Mouse (Mus musculus) left cerebral cortex, adult 9 months (tissue): Measurements from ENCODE around the gene Ppat.
"Not testable (repeated sequence)": the region's sequence is repeated elsewhere in the genome, so short reads cannot be mapped to it uniquely, and the experiment has no call there.

Source experiments
- DNase-seq, 2 experiments: peaks; one replicate each; pipeline ENCODE4 v3.0.0; 2022; ENCODE audit warnings: low spot score in 2 of 2

Gene Ppat

GRCm38 (mm10) chr5:76947758-76948157, 3.6 kb downstream of the Ppat start:
- DNase-seq, result no peak

- DNase-seq, result no peak
Observed at GRCm38 (mm10) chr5:76947142-76947541, 4.2 kb downstream of the Ppat start.

GRCm38 (mm10) chr5:76945678-76946033, 5.7 kb downstream of the Ppat start:
- no peak for DNase-seq

- DNase-seq, result no peak
Observed at GRCm38 (mm10) chr5:76944965-76945677, 6.3 kb downstream of the Ppat start.

GRCm38 (mm10) chr5:76942505-76942904, 8.9 kb downstream of the Ppat start:
- no peak for DNase-seq

GRCm38 (mm10) chr5:76941975-76942374, 9.4 kb downstream of the Ppat start:
- no peak for DNase-seq

- DNase-seq, result no peak
Observed at GRCm38 (mm10) chr5:76939717-76940116, 11.7 kb downstream of the Ppat start.

- no peak for DNase-seq
Observed at GRCm38 (mm10) chr5:76929180-76929877, 22.0 kb downstream of the Ppat start.

- peak in 1 of 2 experiments; percentile 28 for DNase-seq
Observed at GRCm38 (mm10) chr5:76928124-76928832, 23.1 kb downstream of the Ppat start.

- DNase-seq, result no peak
Observed at GRCm38 (mm10) chr5:76924296-76924695, 27.1 kb downstream of the Ppat start.

- DNase-seq, result peak in 1 of 2 experiments; percentile 55
Observed at GRCm38 (mm10) chr5:76923428-76923827, 27.9 kb downstream of the Ppat start.

- no peak for DNase-seq
Observed at GRCm38 (mm10) chr5:76922833-76923232, 28.5 kb downstream of the Ppat start.

GRCm38 (mm10) chr5:76912522-76912921, 38.9 kb downstream of the Ppat start:
- DNase-seq, result not testable (repeated sequence)

- DNase-seq, result no peak
Observed at GRCm38 (mm10) chr5:76910807-76911206, 40.6 kb downstream of the Ppat start.

GRCm38 (mm10) chr5:76906155-76906499, 45.3 kb downstream of the Ppat start:
- no peak for DNase-seq

- peak; percentile 82 to 94 for DNase-seq
Observed at GRCm38 (mm10) chr5:76905405-76906154, 45.8 kb downstream of the Ppat start, which contains the start of gene Aasdh. TSS of gene Aasdh (minus strand) at chr5:76905514.

GRCm38 (mm10) chr5:76904713-76905404, 46.5 kb downstream of the Ppat start:
- no peak for DNase-seq

- no peak for DNase-seq
Observed at GRCm38 (mm10) chr5:76902131-76902530, 49.2 kb downstream of the Ppat start.

- DNase-seq, result no peak
Observed at GRCm38 (mm10) chr5:76893084-76893483, 58.3 kb downstream of the Ppat start.

- DNase-seq, result no peak
Observed at GRCm38 (mm10) chr5:76892608-76893007, 58.8 kb downstream of the Ppat start.

- no peak for DNase-seq
Observed at GRCm38 (mm10) chr5:76887011-76887410, 64.4 kb downstream of the Ppat start.
